Mouse (Mus musculus) forebrain, postnatal 0 days (tissue): ENCODE measurements around the gene 1700018B08Rik. TPM values are rescaled to one million over a fixed set of nuclear protein-coding genes. Genes with fewer than 3 reads are reported as not detected.
A peak's percentile ranks its signal among the peaks of the same experiment; 100 is the strongest.

Experiments
- ATAC-seq: fragments of 200-750 bp; cut with Nextera tagmentation; 2 replicates; pipeline ENCODE4 v1.8.0; 2017; ENCODE audit warnings: mild to moderate bottlenecking, moderate library complexity
- DNase-seq: peaks from one replicate; pipeline ENCODE4 v3.0.0-alpha.2; 2015
- H3K27ac ChIP-seq: fragments of 300-500 bp; sonication (generic); 2 replicates; pipeline ENCODE4 v1.5.1; 2014; ENCODE audit warnings: low read depth, mild to moderate bottlenecking, antibody characterized with exemption, low read length, moderate library complexity, mixed read lengths
- H3K27me3 ChIP-seq: fragments of 300-500 bp; sonication (generic); 2 replicates; pipeline ENCODE4 v1.6.1; 2014; ENCODE audit warnings: mild to moderate bottlenecking, low read length, mixed read lengths; ENCODE audit not compliant: insufficient read depth
- H3K36me3 ChIP-seq: fragments of 300-500 bp; sonication (generic); 2 replicates; pipeline ENCODE4 v1.6.1; 2014; ENCODE audit warnings: mild to moderate bottlenecking, moderate library complexity; ENCODE audit not compliant: insufficient read depth
- H3K4me1 ChIP-seq: fragments of 300-500 bp; sonication (generic); 2 replicates; pipeline ENCODE4 v1.6.1; 2014; ENCODE audit warnings: antibody characterized with exemption; ENCODE audit not compliant: insufficient read depth
- H3K4me2 ChIP-seq: fragments of 300-500 bp; sonication (generic); 2 replicates; pipeline ENCODE4 v1.6.1; 2014; ENCODE audit warnings: low read depth, mild to moderate bottlenecking, moderate library complexity
- H3K4me3 ChIP-seq: fragments of 300-500 bp; sonication (generic); 2 replicates; pipeline ENCODE4 v1.5.1; 2014; ENCODE audit warnings: low read depth, low read length, mixed read lengths
- H3K9ac ChIP-seq: fragments of 300-500 bp; sonication (generic); 2 replicates; pipeline ENCODE4 v1.6.1; 2014; ENCODE audit warnings: mild to moderate bottlenecking
- H3K9me3 ChIP-seq: fragments of 300-500 bp; sonication (generic); 2 replicates; pipeline ENCODE4 v1.6.1; 2016; ENCODE audit warnings: low read length
- CTCF ChIP-seq: sonication (generic); IDR thresholded peaks from 2 replicates; pipeline ENCODE4 v1.5.1; 2016; ENCODE audit warnings: antibody characterized with exemption, control low read depth, low read depth
- WGBS: fragments of 180-500 bp; shearing (Covaris S2); extraction: QIAGEN DNeasy Blood & Tissue Kit; methylation state at CpG from one replicate; pipeline ENCODE4 v1.1.7; 2014; 5-methylcytosine and 5-hydroxymethylcytosine counted together
- polyA plus RNA-seq: library from polyadenylated mRNA; unstranded; fragments of >200 nt; fragmentation: Nextera tagmentation; extraction: Ambion mirVana; gene quantifications from 2 replicates; pipeline ENCODE4 v1.2.1, GENCODE M21; 2015
- total RNA-seq: library from RNA; depleted of rRNA; stranded (reverse); fragments of >200 nt; gene quantifications from 2 replicates; pipeline ENCODE4 v1.2.3, GENCODE M21; 2014

Gene 1700018B08Rik
- total and polyA plus RNA-seq, 2 experiments from 2014 or later = not detected

DNA sequence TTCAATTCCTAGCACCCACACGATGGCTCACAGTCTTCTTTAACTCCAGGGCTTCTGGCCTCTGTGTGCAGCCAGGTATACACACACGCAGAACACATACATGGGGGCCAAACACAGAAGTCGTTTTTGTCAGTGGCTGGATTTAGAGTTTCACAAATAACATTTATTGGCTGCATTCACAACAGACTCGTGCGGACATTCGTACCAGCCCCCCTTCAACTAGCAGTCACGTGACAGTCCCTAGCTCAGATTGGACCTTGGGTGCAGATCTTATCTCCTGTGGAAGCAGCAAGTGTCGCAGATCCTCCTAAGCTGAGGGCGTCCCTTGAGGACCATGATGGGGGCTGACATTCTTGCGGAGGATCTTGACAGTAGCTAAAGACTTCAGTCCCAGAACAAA lies 13.5 kb downstream of the 1700018B08Rik start:
- no peak overlapping the region for H3K4me3 ChIP-seq
- no peak overlapping the region for H3K4me2 ChIP-seq
- DNase-seq (no peak), ATAC-seq (no peak)
- 87% methylated on average over 10 of the region's 10 CpGs for WGBS
- no peaks in the 10 kb centered on the region for H3K4me1 ChIP-seq
- no peak for TF ChIP-seq CTCF
- no peaks in the 10 kb centered on the region for H3K9me3 ChIP-seq
- H3K9ac ChIP-seq = no peak overlapping the region
- no peak overlapping the region for H3K27ac ChIP-seq
- no peaks in the 10 kb centered on the region for H3K36me3 ChIP-seq
- no peaks in the 10 kb centered on the region for H3K27me3 ChIP-seq

DNA sequence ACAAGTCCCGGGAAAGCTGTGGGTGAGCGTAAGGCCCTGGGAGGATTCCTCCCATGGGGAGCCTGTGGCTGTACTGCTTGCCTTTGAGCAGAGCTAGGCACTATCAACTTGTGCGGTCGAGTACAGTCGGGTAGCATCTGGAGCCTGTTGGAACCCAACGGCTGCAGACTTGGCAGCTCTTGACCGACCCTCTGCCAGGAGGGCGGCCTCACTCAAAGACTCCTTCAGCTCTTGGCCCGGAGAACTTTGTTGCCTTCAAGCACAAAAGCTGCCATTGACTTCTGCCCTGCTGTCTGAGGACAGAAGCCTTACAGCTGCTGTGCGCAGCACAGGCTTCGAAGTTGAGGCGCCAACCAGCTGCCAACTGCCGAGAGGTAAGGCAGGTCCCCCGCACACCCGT lies 15.3 kb downstream of the 1700018B08Rik start:
- TF ChIP-seq CTCF = no peak
- ATAC-seq (no peak), DNase-seq (no peak)
- H3K4me3 ChIP-seq = no peak overlapping the region
- H3K36me3 ChIP-seq = no peaks in the 10 kb centered on the region
- H3K4me1 ChIP-seq = no peaks in the 10 kb centered on the region
- H3K9ac ChIP-seq = no peak overlapping the region
- no peaks in the 10 kb centered on the region for H3K9me3 ChIP-seq
- no peak overlapping the region for H3K4me2 ChIP-seq
- WGBS = 87% methylated on average over 15 of the region's 15 CpGs
- no peaks in the 10 kb centered on the region for H3K27me3 ChIP-seq
- no peak overlapping the region for H3K27ac ChIP-seq

DNA sequence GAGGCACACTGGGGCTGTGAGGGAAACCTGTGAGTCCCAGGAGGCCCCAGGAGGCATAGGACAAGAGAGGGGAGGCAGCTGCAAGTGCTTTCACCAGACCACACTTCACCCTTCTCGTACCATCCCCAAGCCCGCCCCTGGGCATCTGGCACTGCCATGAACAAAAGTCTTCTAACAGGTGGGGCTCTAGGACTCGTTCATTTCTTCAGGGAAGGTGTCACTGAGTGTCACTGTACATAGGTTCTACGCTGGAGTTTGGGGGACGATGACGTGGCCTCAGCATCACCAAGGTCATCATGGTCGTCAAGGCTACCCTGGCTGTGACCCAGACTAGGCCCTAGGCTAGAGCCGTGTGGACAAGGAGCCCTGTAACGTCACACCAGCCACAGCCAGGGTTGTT lies 16.4 kb downstream of the 1700018B08Rik start:
- H3K4me3 ChIP-seq = no peak overlapping the region
- H3K27me3 ChIP-seq = no peaks in the 10 kb centered on the region
- H3K4me2 ChIP-seq = no peak overlapping the region
- DNase-seq (no peak), ATAC-seq (no peak)
- no peak overlapping the region for H3K27ac ChIP-seq
- no peaks in the 10 kb centered on the region for H3K9me3 ChIP-seq
- WGBS = 81% methylated on average over 9 of the region's 9 CpGs
- TF ChIP-seq CTCF = no peak
- H3K9ac ChIP-seq = no peak overlapping the region
- no peaks in the 10 kb centered on the region for H3K36me3 ChIP-seq
- H3K4me1 ChIP-seq = no peaks in the 10 kb centered on the region

DNA sequence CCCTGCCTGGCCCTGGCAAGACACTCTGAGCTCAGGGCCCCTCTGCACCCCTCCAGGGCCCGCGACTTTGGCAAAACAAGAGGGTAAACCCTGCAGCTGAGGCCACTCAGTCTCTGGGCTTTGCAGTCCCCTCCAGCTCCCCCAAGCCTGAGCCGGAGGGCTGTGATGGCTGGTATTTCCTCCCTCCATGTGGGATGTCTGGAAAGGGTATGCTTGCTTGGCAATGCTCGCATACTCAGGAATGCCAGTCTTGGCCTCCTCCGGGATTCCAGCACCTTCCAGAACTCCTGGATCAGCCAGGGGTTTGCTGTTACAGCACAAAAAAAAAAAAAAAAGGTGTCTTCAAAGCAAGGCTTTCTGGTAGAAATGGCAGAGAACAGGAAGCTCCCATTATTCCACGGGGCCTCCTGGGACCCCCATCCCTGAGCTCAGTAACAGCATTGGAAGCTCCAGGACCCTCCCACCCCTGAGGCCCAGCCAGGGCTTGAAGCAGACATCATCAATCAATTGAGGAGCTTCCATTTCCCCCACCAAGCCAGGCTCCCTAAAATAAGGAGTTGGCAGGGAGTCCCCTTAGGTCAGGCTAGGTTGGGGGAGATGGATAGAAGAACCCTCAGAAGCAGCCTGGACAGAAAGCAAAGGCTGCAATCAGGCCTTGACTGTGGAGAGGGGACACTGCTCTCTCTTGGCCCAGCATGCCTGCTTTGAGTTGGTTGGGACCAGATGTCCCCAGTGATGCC lies 17.1 kb downstream of the 1700018B08Rik start:
- H3K4me3 ChIP-seq = no peak overlapping the region
- H3K27ac ChIP-seq = no peak overlapping the region
- DNase-seq (no peak), ATAC-seq (no peak)
- H3K9ac ChIP-seq = no peak overlapping the region
- no peaks in the 10 kb centered on the region for H3K27me3 ChIP-seq
- no peaks in the 10 kb centered on the region for H3K4me1 ChIP-seq
- WGBS = 59% methylated on average over 6 of the region's 6 CpGs
- H3K9me3 ChIP-seq = no peaks in the 10 kb centered on the region
- H3K4me2 ChIP-seq = no peak overlapping the region
- no peak for TF ChIP-seq CTCF
- no peaks in the 10 kb centered on the region for H3K36me3 ChIP-seq

DNA sequence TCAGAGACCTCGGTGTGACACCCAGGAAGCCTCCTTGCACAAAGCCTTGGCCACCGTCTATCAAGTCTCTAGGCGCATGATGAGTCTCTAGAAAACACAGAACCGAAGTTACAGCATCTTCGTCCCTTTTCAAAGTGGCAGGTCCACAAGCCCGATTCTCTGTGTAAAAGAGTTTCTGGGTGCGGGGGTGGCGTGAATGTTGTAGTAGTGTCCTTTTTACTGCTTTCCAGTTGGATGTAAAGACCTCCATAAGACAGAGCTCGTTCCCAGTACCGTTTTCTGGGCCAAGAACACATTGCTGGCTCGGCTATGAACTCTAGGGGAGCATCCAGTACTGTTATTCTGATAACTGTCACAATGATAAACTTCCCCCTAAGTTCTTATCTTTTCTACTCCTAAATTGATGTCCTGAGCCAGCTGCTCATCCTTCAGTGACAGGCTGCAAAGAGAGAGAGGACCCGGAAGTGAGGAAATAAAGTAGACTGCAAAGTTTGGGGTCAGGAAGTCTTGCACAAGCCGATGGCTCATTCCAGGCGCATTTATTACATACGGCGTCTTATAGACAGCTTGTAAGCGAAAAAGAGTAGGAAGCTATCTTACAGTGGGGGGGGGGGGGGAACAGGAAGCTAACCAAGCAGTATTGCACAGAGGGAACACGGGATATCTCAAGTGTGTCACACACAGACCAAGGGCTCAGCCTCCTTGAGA lies 18.9 kb downstream of the 1700018B08Rik start:
- DNase-seq (no peak), ATAC-seq (no peak)
- Histone ChIP-seq H3K9ac (no peak overlapping the region), H3K4me2 (no peak overlapping the region), H3K9me3 (no peaks in the 10 kb centered on the region), H3K4me1 (no peaks in the 10 kb centered on the region), H3K27me3 (no peaks in the 10 kb centered on the region), H3K36me3 (no peaks in the 10 kb centered on the region), H3K27ac (no peak overlapping the region), H3K4me3 (no peak overlapping the region)
- TF ChIP-seq CTCF = no peak
- WGBS = 84% methylated on average over 18 of the region's 18 CpGs

DNA sequence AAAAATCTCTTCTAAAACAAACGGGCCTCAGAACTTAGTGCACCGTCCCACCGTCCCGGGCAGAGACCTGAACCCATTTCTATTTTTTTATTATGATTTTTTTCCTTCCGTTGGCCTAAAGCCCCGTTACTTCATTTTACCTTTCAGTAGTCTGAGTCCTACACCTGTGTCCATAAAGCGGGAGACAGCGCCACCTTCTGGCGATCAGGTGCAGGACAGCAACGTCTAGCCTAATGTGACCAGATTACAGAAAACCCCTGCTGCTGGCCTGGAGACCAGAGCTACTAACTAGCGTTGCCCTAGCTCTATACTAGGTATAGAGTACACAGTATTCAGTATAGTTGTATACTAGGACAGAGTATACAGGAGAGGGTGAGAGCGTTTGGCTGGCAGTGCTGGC lies 30.7 kb downstream of the 1700018B08Rik start:
- DNase-seq = peak; percentile 90
- H3K9me3 ChIP-seq = no peaks in the 10 kb centered on the region
- no peaks in the 10 kb centered on the region for H3K4me1 ChIP-seq
- ATAC-seq = peak; percentile 73; the same call in 1 of the 2 replicates
- peak; percentile 98 for TF ChIP-seq CTCF
- H3K27ac ChIP-seq = no peak overlapping the region
- H3K4me2 ChIP-seq = no peak overlapping the region
- peaks cover 4% of the 10 kb centered on the region; the same call in 1 of the 2 replicates for H3K27me3 ChIP-seq
- WGBS = 6% methylated on average over 12 of the region's 12 CpGs
- H3K4me3 ChIP-seq = no peak overlapping the region
- no peak overlapping the region for H3K9ac ChIP-seq
- H3K36me3 ChIP-seq = no peaks in the 10 kb centered on the region

DNA sequence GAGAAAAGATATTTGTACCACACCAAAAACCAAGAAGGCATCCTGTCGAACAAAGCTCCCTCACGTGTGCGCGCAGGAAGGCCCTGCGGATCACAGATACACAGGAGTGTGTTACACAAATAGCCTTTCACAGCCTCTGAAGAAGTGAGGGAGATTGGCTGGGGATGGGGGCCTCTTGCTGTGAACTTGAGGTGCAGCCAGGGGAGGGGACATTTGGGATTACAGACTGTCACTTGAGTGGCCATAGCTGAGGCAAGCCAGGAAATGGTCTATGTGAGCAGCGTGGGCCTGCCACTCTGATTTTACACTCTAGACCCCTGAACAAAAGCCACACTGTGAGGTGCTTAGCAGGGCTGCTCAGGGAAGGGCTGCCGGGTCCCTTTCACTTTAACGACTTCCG lies 32.4 kb downstream of the 1700018B08Rik start:
- H3K36me3 ChIP-seq = no peaks in the 10 kb centered on the region
- H3K4me2 ChIP-seq = no peak overlapping the region
- ATAC-seq = no peak
- H3K4me3 ChIP-seq = no peak overlapping the region
- no peaks in the 10 kb centered on the region for H3K4me1 ChIP-seq
- H3K27ac ChIP-seq = no peak overlapping the region
- no peaks in the 10 kb centered on the region for H3K9me3 ChIP-seq
- no peak overlapping the region for H3K9ac ChIP-seq
- H3K27me3 ChIP-seq = peaks cover 4% of the 10 kb centered on the region; the same call in 1 of the 2 replicates
- WGBS = 47% methylated on average over 9 of the region's 9 CpGs
- TF ChIP-seq CTCF = no peak
- DNase-seq = no peak
